Mouse (Mus musculus): ENCODE results near the gene Bend3.

- TF ChIP-seq EP300 (optimal IDR thresholded peaks at IDR 0.05) (no peak), CTCF (IDR thresholded peaks at IDR 0.05; ENCODE audit: low read depth) (no peak)
Measured at GRCm38 (mm10) chr10:43478751-43479435, at the start of gene Bend3.

Data from stomach, postnatal 0 days (tissue).